Mouse (Mus musculus) stomach, postnatal 0 days (tissue): Measurements from ENCODE around the gene Mtif3. TPM values are rescaled to one million over a fixed set of nuclear protein-coding genes. Genes with fewer than 3 reads are reported as not detected.
A peak's percentile ranks its signal among the peaks of the same experiment; 100 is the strongest.

ENCODE experiments used
- ATAC-seq: fragments of 200-750 bp; cut with Nextera tagmentation; 2 replicates; pipeline ENCODE4 v1.8.0; 2017; ENCODE audit not compliant: low FRiP score, low TSS enrichment
- DNase-seq: peaks from one replicate; pipeline ENCODE4 v3.0.0-alpha.2; 2016; ENCODE audit warnings: low spot score
- H3K27ac ChIP-seq: fragments of 300-500 bp; sonication (generic); replicated peaks from 2 replicates; pipeline ENCODE4 v1.5.1; 2014; ENCODE audit warnings: mild to moderate bottlenecking, control low read depth
- H3K27me3 ChIP-seq: fragments of 300-500 bp; sonication (generic); 2 replicates; pipeline ENCODE4 v1.6.1; 2014; ENCODE audit warnings: low read length; ENCODE audit not compliant: control insufficient read depth, insufficient read depth
- H3K36me3 ChIP-seq: fragments of 300-500 bp; sonication (generic); 2 replicates; pipeline ENCODE4 v1.6.1; 2014; ENCODE audit warnings: low read length, mixed read lengths; ENCODE audit not compliant: control insufficient read depth, insufficient read depth
- H3K4me1 ChIP-seq: fragments of 300-500 bp; sonication (generic); replicated peaks from 2 replicates; pipeline ENCODE4 v1.6.1; 2014; ENCODE audit warnings: antibody characterized with exemption; ENCODE audit not compliant: control insufficient read depth, insufficient read depth
- H3K4me2 ChIP-seq: fragments of 300-500 bp; sonication (generic); replicated peaks from 2 replicates; pipeline ENCODE4 v1.6.1; 2014; ENCODE audit warnings: low read depth, mild to moderate bottlenecking, control low read depth, moderate library complexity
- H3K4me3 ChIP-seq: fragments of 300-500 bp; sonication (generic); 2 replicates; pipeline ENCODE4 v1.5.1; 2014; ENCODE audit warnings: low read depth, low read length, control low read depth
- H3K9ac ChIP-seq: fragments of 300-500 bp; sonication (generic); 2 replicates; pipeline ENCODE4 v1.6.1; 2014; ENCODE audit warnings: mild to moderate bottlenecking, low read length, control low read depth, mixed read lengths
- H3K9me3 ChIP-seq: fragments of 300-500 bp; sonication (generic); 2 replicates; pipeline ENCODE4 v1.6.1; 2016; ENCODE audit warnings: low read length; ENCODE audit not compliant: control insufficient read depth
- CTCF ChIP-seq: IDR thresholded peaks from 2 replicates; pipeline ENCODE4 v1.5.1; 2016; ENCODE audit warnings: antibody characterized with exemption, low read depth, mild to moderate bottlenecking, moderate library complexity
- EP300 ChIP-seq: optimal IDR thresholded peaks from 2 replicates; pipeline ENCODE3; 2016; ENCODE audit warnings: antibody characterized with exemption
- WGBS: fragments of 180-500 bp; shearing (Covaris S2); extraction: QIAGEN DNeasy Blood & Tissue Kit; methylation state at CpG from one replicate; pipeline ENCODE4 v1.1.7; 2014; 5-methylcytosine and 5-hydroxymethylcytosine counted together
- polyA plus RNA-seq: library from polyadenylated mRNA; unstranded; fragments of >200 nt; fragmentation: Nextera tagmentation; extraction: Ambion mirVana; gene quantifications from 2 replicates; pipeline ENCODE4 v1.2.1, GENCODE M21; 2015

Gene Mtif3
- polyA plus RNA-seq, 1 experiment from 2014 or later = 25.0 TPM

DNA sequence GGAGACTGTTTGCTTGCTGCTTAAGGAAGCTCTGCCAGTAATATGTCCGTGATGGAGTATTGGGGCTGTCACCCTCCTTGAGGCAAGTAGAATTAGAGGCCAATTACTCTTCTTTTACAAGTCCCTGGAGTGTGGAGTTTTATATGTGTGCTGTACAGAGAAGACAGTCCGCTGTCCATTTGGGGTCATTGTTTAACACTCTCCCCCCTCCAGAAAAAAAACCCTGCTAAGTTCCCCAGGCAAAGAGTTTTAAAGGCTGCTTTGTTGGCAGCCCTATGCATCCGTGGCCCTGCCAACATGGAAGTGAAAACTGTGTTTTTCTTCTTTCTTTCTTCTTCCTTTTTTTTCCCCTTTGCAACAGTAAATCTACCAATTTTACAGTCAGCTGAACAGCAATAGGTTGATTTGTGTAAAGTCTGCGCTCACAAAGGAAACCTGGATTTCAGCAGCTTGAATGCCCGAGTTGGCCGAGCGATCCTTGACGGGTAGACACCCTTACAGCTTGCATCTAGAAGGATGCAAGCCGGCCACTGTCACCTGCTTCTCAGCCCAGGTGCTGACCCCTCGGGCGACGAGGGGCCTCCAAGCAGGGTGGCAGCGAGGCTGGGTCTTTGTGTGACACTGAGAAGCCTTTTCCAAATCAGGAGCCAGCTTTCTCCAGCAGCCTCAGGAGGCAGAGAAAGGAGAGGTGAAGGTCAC, 5.2 kb upstream of the Mtif3 start:
- no peaks in the 10 kb centered on the region for H3K4me1 ChIP-seq
- H3K9me3 ChIP-seq = no peaks in the 10 kb centered on the region
- no peak for TF ChIP-seq EP300
- TF ChIP-seq CTCF = no peak
- ATAC-seq (no peak), DNase-seq (no peak)
- H3K4me2 ChIP-seq = no peak overlapping the region
- H3K27ac ChIP-seq = no peak overlapping the region
- no peaks in the 10 kb centered on the region for H3K27me3 ChIP-seq
- H3K36me3 ChIP-seq = no peaks in the 10 kb centered on the region
- no peak overlapping the region for H3K4me3 ChIP-seq
- 73% methylated on average over 13 of the region's 13 CpGs for WGBS
- no peak overlapping the region for H3K9ac ChIP-seq

DNA sequence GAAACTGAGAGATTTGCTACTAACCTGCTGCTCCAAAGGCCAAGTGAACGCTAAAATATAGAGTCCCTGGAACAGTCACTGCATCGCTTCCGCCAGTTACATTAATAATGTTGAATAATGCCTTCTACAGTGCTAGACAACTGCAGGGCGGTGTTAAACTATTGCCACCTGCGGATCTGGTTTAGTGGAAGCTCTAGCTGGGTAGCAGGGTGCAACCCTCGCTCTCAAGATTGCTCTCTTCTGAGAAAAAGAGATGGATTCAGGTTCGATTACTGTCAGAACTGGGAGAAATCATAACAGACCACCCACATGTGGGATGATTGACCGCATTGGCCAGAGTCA, 308 bp upstream of the Mtif3 start:
- H3K27ac ChIP-seq = no peak overlapping the region
- no peak for DNase-seq
- no peaks in the 10 kb centered on the region for H3K36me3 ChIP-seq
- TF ChIP-seq CTCF (no peak), EP300 (no peak)
- ATAC-seq = no peak
- no peaks in the 10 kb centered on the region for H3K27me3 ChIP-seq
- 41% methylated on average over 8 of the region's 8 CpGs for WGBS
- H3K4me2 ChIP-seq = 0 out of 2 replicates have a peak overlapping the region, but pooled peaks have one; percentile 31
- no peaks in the 10 kb centered on the region for H3K4me1 ChIP-seq
- no peaks in the 10 kb centered on the region for H3K9me3 ChIP-seq
- H3K4me3 ChIP-seq = peak overlapping the region; percentile 69
- H3K9ac ChIP-seq = peak overlapping the region; percentile 69

DNA sequence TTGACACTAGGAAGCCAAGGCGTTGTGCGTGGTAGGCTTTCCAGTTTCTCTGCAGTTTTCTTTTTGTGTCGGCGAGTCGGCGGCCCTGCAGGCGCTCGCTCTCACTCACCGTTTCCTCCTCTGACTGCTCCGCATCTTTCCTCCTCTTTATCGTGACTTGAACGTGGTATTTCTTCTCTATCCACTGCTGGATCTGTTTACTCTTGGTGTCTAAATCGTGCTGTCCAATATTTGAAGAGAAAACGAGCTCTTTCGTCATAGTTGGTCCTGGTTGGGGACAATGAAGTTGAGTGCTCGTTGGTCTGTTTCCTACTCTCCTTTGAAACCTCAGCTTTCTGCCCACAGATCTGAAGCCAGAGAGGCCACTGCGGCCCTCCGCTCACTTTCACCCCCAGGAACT, 6.9 kb downstream of the Mtif3 start:
- H3K9me3 ChIP-seq = no peaks in the 10 kb centered on the region
- no peak overlapping the region for H3K27ac ChIP-seq
- TF ChIP-seq CTCF = no peak
- TF ChIP-seq EP300 = no peak
- no peak overlapping the region for H3K9ac ChIP-seq
- ATAC-seq = no peak
- no peaks in the 10 kb centered on the region for H3K27me3 ChIP-seq
- no peaks in the 10 kb centered on the region for H3K4me1 ChIP-seq
- peaks cover 28% of the 10 kb centered on the region for H3K36me3 ChIP-seq
- H3K4me2 ChIP-seq = no peak overlapping the region
- DNase-seq = no peak
- no peak overlapping the region for H3K4me3 ChIP-seq
- WGBS = 86% methylated on average over 18 of the region's 18 CpGs

DNA sequence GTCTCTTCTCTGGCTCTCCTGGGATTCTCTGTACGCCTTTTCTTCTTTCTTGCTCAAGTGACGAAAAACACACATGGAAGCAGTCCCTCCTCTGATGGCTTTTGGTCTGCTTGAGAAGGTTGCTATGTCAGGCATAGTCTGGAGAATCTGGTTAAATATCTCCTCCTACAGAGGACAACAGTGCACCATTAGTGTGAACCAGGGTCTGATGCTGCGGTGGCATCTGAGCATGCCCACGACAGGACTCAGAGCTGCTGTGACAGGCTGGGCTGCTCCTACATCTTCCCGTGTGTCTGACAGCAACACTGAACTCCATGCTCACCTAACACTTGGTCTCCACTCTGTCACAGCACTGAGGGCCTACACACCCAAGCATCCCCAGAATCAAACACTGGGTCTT, 7.9 kb downstream of the Mtif3 start:
- H3K4me2 ChIP-seq = no peak overlapping the region
- TF ChIP-seq CTCF (no peak), EP300 (no peak)
- no peaks in the 10 kb centered on the region for H3K4me1 ChIP-seq
- no peaks in the 10 kb centered on the region for H3K9me3 ChIP-seq
- no peak overlapping the region for H3K9ac ChIP-seq
- H3K27me3 ChIP-seq = no peaks in the 10 kb centered on the region
- no peak overlapping the region for H3K4me3 ChIP-seq
- H3K36me3 ChIP-seq = peaks cover 29% of the 10 kb centered on the region
- H3K27ac ChIP-seq = no peak overlapping the region
- ATAC-seq (0 out of 2 replicates have a peak, but pooled peaks have one; percentile 22), DNase-seq (no peak)
- 79% methylated on average over 5 of the region's 5 CpGs for WGBS

DNA sequence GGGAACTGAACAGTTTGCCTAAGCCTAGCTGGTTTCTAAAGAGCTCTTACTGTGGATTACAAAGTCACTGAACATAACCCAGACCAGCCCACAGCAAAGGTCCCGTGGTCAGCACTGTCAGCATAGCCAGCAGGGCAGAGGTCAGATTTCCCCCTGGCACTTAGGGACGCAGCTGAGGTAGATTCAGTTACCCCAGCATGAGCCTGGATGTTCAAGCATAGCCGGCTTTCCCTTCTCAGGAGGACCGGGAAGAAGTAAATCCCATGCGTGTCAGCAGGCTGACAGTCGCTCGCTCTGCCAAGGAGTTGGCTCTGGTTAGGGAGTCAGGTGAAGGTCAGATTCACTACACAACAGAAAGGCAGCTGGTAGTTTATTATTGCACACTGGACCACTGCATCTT, 9.0 kb downstream of the Mtif3 start:
- no peak for DNase-seq
- peaks cover 32% of the 10 kb centered on the region for H3K36me3 ChIP-seq
- no peaks in the 10 kb centered on the region for H3K27me3 ChIP-seq
- H3K9me3 ChIP-seq = no peaks in the 10 kb centered on the region
- H3K4me2 ChIP-seq = no peak overlapping the region
- TF ChIP-seq CTCF (no peak), EP300 (no peak)
- H3K27ac ChIP-seq = no peak overlapping the region
- 85% methylated on average over 7 of the region's 7 CpGs for WGBS
- no peak for ATAC-seq
- H3K9ac ChIP-seq = no peak overlapping the region
- H3K4me3 ChIP-seq = no peak overlapping the region
- H3K4me1 ChIP-seq = no peaks in the 10 kb centered on the region

DNA sequence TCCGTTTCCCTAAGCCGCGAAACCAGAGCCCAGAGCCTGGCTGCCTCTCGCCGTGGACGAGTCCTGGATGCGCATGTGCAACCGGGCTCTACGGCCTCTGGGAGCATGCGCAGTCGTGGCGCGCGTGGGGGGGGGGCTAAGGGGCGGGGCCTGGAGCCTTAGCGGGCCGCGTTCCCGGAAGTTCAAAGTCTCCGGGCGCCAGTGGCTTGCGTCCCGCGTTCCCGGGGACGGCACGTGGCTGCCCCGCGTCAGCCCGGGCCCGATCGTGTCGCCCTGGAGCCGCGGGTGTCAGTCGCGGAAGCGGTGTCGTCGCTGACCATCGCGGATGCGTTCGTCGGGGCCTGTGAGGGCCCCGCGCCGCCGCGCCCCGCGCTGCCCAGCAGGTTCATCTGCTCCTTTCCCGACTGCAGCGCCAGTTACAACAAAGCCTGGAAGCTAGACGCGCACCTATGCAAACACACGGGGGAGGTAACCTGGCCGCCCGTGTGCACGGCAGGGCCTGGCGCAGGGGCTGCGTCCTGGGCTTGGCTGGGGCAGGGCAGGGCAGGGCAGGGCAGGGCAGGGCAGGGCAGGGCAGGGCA, 15.0 kb downstream of the Mtif3 start, which contains the start of gene Gtf3a:
Gtf3a (plus strand) TSS at position 150 of the 581 bp plus-strand sequence.
- Histone ChIP-seq H3K4me1 (no peaks in the 10 kb centered on the region), H3K27me3 (no peaks in the 10 kb centered on the region), H3K4me2 (peak within 1 kb of the TSS; percentile 87), H3K9ac (peak within 1 kb of the TSS; percentile 89), H3K9me3 (no peaks in the 10 kb centered on the region), H3K27ac (peak within 1 kb of the TSS; percentile 94), H3K4me3 (peak within 1 kb of the TSS; percentile 72), H3K36me3 (peaks cover 9% of the 10 kb centered on the region)
- DNase-seq = peak; percentile 97
- peak; percentile 8; the same call in 1 of the 2 replicates for TF ChIP-seq CTCF
- TF ChIP-seq EP300 = no peak
- peak; percentile 98 for ATAC-seq
- under 1% methylated on average over 40 of the region's 62 CpGs for WGBS
